Mouse (Mus musculus) cerebellum, adult (tissue): ENCODE results near the gene Chrnd.

Experiments
- ATAC-seq: cut with Nextera tagmentation; 2 replicates; pipeline ENCODE4 v1.9.2; 2017; ENCODE audit warnings: mild to moderate bottlenecking, moderate library complexity, mixed read lengths; ENCODE audit not compliant: insufficient number of reproducible peaks, low FRiP score, low TSS enrichment

The Chrnd gene

DNA sequence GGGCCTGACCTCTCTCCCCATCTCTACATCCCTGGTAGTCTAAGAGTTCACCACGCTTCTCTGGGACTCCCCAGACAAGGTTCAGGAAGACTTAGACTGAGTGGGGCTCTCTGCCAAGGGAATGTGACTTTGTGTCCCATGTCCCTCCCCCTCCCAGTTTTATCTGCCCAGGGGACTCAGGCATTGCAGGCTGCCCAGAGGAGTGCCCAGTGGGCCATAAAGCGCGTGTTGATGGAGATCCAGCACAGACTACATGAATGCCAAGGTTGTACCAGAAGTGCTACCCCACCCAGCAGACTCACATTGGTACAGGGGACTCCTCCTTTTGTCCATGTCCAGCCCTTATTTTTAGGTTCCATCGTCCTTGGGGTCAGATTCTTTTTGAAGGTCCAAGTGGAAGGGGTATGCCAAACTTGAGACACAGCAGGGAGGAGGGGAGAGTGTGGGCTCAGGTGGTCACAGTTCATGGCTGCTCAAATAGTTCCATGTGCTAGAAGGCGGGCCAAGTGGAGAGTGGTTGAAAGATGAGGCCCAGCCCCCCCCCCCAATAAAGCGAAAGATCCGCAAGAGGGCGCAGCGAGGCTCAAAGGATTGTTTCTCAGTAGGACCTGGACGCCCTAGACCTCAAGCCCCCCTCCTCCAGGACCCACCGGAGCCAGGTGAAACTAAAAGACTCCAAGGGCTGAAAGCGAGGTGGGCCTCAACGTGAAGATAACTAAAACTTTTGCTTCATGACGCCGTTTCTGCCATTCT, 6.2 kb upstream of the Chrnd start:
- ATAC-seq = no peak

DNA sequence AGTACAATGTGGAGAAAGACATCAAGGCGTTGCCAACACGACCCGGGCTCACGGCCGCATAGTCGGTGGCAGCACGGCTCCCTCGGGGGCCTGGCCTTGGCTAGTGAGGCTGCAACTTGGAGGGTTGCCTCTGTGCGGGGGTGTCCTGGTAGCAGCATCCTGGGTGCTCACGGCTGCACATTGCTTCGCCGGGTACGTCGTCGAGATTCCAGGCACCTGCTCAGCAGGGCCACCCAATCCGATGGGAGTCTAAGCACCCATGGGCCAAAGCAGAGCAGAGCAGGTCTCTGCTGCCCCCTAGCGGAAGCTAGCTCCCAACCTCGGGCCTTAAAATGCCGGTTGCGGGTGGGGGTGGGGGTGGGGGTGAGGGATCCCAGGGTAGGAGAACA, 5.7 kb upstream of the Chrnd start:
- ATAC-seq = peak; percentile 31; the same call in 1 of the 2 replicates

DNA sequence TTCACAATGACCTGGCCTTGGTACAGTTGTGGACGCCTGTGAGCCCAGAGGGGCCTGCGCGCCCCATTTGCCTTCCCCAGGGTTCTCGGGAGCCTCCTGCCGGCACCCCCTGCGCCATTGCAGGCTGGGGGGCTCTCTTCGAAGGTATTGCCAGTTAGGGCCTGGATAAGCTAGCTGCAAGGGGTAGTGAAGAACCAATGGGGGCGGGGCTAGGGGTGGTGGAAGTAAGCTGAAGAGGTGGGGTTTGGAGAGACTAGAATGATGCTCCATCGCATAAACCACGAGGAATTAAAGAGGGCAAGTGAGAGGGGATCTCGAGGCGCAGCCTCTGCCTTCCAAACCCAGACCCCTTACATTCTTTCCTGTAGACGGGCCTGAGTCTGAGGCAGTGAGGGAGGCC, 4.9 kb upstream of the Chrnd start:
- ATAC-seq = no peak

DNA sequence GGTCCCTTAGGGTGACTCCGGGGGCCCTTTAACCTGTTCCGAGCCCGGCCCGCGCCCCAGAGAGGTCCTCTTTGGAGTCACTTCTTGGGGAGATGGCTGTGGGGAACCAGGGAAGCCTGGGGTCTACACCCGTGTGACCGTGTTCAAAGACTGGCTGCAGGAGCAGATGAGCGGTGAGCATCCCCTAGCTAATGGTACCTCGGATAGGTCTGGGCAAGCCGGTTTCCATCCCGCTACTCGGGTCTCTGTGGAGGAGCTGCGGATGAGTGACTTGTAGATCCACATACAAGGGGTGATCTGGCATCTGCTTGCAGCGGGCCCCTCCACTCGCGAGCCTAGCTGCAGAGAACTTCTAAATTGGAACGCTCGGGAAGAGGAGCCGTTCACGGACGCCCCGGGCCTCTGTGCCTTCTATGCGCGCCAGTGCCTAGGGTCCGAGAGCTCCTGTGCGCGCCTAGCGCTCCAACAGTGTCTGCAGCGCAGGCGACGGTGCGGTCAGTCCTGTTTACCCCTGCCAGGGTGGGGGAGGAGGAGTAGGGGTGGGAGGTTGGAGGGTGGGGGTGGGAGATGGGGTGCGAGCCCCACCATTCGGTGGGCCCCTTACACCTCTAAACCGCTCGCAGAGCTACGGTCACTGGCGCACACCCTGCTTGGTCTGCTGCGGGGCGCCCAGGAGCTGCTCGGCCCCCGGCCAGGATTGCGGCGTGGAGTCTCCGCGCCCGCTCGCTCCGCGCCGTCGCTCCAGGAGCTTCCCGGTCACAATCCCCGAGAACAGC, 4.0 kb upstream of the Chrnd start:
- ATAC-seq = peak; percentile 5; the same call in 1 of the 2 replicates

DNA sequence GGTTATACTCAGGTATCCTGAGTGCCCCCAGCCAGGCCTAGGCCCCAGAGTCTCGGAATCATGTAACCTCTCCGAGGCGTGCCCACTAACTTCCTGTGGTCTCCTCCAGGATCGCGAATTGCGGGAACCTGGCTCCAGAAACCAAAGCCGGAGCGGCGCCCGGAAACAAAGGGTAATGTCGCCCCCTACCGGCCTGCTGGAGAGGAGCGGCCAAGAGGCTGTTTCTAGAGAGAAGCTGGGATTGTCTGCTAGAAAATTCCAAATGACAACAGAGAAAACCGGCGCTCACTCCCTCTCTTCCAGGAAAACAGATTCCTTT, 3.4 kb upstream of the Chrnd start:
- peak; percentile 49; the same call in 1 of the 2 replicates for ATAC-seq

DNA sequence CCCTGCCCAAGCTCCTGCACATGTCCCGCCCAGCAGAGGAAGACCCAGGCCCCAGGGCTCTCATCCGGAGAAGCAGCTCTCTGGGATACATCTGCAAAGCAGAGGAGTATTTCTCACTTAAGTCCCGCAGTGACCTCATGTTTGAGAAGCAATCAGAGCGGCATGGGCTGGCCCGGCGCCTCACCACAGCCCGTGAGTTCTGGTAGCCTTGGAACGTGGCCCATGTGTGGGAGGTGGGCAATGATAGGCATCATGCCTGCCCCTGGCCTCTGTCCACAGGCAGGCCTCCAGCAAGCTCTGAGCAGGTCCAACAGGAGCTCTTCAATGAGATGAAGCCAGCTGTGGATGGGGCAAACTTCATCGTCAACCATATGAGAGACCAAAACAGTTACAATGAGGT, 6.9 kb downstream of the Chrnd start:
- ATAC-seq = no peak

DNA sequence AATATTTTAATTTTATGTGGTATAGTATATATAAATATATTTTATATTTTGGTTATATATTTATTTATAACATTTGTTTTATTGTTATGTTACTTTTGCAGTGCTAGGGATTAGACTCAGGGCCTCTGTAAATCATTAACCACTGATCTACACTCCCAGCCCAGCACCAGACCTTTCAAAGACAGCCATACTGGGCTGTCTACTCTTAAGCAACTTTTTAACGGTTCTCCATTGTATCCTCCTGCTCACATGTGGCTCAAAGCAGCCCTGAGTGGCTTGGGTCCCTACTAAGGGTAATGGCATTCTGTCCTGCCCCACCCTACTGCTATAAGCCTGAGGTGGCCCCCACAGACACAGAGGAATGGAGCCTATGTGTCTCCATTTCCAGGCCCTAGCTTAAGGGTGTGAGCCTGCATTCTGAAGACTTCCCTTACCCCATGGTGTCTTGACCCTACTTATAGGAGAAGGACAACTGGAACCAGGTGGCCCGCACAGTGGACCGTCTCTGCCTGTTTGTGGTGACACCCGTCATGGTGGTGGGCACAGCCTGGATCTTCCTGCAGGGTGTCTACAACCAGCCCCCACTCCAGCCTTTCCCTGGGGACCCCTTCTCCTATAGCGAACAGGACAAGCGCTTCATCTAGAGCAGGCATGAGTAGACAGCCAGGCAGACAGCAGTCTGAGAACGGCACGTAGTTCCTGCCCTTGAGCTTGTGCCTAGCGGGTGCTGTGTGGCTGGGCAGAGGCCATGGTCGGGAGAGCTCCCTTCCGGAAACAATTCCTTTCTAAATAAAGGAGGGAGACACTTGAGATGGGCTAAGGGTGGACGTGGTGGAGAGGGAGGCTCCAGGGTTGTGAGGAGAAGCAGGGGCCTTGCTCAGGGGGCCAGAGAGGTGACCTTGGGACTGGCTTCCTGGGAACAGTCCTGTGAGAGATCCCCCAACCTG, 8.0 kb downstream of the Chrnd start:
- no peak for ATAC-seq

DNA sequence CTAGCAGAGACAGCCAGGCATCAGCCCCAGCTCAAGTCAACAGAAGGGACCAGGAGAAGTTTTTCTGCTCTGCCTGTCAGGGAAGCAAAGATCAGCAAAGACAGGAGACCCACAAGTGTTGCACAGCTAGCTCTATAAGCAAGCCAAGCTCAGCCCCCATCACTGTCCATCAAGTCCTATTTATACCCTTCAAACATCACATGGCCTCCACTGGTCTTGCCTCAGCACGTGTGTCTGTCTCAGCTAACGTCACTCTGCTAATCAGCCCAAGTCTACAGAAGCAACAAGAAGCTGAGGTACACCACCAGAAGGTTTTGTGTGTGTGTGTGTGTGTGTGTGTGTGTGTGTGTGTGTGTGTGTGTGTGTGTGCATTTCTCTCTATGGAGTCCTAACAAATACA, 10.4 kb downstream of the Chrnd start:
- no peak for ATAC-seq

DNA sequence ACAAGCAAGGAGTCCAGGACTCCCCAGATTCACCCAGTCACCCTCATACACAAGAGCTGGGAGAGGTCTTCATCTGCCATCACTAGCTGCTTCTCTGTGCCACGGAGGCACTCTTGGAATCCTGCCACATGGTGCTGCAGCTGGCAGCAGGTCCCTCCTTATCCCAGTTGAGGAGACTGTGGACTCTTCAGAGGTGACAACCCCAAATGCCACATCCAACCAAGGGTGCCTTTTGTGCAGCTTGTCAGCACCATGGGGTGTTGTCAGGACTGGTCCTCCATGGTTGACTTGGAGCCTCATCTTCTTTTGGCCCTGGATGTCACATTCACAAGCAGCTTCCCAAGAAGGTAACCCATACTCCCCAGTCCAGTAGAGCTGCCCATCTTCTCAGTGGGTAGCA, 11.4 kb downstream of the Chrnd start:
- no peak for ATAC-seq

DNA sequence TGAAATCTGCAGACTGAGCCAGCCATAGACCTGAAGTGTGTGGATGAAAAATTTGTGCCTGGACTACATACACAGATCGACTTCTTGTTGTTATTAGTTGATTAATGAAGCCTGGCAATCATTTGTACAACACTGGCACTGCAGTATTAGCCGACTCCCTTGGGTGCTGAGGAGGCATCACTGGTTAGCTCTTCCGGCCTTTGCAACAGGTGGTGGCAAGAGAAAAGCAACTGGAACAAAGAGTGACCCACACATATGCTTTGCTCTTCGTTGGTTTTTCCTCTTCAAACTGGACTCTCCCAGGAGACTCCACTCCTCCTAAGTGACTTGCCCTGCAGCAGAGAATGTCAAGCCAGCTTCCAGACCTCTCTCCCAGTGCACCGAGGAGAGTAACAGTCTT, 13.4 kb downstream of the Chrnd start:
- ATAC-seq = no peak

DNA sequence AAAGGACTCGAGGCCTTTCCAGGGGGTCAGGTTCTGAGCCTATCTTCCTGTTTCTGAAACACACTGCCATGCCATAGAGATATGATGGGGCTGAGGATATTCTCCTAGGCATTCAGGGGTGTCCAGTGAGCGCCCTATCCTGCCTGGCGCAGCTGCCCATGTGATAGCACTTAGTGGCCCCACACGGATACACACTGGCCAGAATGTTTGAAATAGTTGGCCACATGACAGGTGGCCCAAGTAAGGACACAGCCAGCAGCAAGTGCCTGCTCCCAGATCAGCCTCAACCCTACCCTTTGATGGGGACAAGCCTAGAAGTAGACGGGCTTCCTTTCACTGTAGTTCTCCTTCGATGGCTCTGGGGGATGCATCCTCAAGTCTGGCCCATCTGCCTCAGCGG, 14.1 kb downstream of the Chrnd start, which contains the start of gene Chrng:
TSS of gene Chrng (plus strand) at position 193 of the 400 bp plus-strand sequence.
- ATAC-seq = no peak

DNA sequence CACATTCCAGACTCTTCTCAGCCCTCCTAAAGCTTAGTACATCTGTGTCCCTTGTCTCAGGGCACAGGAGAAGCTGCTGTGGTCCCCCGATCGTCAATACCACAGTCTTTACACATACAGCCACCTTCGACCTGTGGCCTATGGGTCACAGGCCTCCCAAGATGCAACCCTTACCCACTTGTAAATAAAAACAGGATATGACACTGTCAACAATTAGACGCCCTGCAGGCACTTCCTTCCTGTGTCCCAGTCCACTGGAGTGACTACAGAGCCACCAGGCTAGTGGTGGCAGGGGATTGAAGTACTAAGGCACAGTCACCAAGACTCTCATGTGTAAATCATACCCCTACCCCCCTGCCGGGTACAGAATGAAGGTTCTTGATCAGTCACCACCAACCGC, 14.6 kb downstream of the Chrnd start:
- ATAC-seq = no peak

DNA sequence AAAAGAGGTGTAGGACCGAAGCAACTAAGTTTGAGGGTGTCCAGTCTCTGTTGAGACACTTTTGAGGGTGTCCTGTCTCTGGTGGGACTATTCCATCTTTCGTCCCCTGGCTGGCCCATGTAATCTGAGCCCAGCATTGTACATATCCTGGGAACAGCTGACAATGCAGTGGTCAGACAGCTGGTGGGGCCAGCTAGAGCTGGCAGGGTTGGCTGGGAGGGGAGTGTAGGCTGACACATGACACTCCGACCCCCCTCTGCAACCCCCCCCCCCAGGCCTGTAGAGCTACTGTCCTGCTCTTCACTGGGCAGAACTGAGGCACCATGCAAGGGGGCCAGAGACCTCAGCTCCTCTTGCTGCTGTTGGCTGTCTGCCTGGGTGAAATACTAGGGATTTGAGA, 15.1 kb downstream of the Chrnd start:
- ATAC-seq = no peak

DNA sequence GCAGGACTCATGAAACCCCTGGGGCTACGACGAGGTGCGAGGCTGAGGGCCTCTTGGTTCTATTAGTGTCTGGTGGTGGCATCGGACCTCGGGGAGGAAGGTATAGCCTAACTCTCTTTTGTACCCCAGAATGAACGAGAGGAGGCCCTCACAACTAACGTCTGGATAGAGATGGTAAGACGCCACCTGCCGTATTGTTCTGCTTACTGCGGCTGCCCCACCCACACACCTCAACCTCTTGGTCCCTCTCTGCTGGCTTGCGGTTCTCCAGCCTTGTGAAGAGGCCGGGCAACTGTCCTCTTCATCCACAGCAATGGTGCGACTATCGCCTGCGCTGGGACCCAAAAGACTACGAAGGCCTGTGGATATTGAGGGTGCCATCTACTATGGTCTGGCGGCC, 15.9 kb downstream of the Chrnd start:
- ATAC-seq = no peak

DNA sequence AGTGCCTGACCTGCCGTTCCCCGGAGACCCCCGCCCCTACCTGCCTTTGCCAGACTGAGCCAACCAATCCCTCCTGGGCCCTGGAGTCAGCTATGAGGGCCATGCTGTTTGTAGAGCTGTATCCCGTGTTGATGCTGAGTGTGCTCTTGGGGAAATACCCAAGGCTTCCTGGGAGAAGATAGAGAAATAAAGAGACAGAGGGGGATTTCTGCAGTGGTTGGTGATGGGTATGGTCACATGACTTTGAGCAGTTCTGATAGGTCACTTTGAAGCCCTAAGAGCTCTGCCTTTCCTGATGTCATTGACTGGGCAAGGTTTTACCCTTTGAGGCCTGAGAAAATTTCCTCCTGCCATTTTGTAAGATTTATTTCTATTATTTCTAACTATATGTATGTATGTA, 21.0 kb downstream of the Chrnd start:
- ATAC-seq = no peak

DNA sequence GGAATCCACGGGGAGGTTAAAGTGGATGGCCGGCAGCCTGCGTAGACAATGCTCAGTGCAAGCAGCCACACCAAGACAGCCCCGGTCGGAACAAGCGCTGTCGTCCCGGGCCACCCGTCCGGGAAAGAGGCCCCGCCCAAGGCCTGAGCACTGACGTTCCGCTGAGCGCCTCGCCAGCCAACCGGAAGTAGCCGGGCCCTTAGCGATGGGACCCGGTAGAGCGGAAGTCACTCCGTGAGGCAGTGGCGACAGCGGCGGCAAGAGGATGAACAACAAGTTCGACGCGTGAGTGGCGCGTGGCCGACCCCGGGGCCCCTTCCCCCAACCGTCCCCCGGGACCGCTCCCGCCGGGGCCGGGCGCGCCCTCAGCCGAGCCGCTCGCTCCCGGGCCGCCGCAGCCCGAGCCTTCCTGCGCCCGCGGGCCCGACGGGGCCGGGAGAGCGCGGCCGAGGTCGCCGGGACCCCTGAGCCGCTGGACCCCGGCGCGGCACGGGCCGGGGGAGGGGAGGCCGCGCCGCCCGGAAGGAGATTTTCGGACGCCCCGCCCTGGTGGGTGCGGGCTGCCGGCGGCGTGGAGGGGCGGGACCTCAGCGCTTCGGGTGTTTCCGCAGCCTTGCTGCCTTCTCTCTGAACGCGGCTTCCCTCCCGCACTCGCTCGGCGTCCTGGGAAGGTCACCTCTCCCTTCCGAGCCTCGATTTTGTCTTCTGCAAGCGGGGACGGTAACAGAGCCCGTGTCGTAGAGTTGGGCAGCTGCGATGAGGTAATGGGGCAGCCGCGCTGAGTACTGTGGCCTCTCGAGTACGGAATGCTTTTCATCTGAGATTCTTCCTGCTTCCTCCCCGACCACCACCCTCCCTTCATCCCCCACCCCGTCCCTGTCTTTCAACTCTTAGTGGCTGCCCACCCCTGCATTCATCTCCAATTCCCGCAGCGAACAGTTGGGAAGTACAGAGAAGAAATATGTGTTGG, 23.6 kb downstream of the Chrnd start, which contains the start of gene Eif4e2:
TSS of gene Eif4e2 (plus strand) at position 180 of the 970 bp plus-strand sequence.
- ATAC-seq = peak; percentile 93

DNA sequence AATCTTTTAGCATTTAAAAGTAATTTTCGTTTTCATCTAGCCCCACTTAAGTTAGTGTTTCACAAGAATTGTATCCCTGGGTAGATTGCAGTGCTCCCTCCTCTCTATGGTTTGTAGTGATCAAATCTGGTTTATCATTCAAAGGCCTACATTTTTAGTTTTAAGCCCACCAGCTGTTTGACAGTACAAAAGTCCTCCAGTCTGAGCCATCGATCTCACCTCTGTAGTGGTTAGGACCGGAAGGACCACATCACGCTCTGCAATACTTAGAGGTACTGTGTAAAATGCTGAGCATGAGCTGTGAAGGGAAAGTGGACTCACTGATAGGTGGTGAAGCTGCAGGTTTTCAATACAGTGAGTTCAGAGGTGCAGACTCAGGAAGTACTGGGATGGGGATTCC, 24.3 kb downstream of the Chrnd start:
- no peak for ATAC-seq

DNA sequence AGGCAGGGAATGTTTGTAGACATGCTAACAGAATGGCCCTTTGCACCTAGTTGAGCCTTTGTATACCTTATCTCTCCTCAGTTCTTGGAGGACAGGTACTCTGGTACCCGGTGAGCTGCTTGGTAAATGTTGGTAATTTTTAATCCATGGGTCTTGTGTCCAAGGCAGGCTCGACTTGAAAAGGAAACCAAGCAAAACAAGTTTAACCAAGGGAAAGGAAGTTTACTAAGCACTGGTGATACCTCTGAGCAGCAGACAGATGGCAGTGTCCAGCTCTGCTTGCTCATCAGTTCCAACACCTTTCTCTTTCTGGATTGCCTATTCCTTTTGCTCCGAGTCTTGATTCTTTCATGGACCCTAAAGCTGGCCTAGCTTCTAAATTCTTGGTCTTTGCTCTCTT, 27.5 kb downstream of the Chrnd start:
- no peak for ATAC-seq

DNA sequence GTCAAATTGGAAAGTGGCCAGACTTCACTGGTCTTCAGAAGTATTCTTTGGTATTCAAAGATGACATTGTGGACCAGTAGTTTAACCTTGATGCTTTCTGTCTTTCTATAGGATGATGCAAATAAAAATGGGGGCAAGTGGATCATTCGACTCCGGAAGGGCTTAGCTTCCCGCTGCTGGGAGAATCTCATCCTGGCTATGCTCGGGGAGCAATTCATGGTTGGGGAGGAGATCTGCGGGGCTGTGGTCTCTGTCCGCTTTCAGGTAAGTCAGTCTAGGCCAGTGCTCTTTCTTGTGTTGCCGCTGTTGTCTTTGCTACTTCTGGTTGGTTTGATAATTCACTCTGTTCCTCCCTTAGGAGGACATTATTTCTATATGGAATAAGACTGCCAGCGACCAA, 35.3 kb downstream of the Chrnd start:
- ATAC-seq = no peak
